Mouse (Mus musculus): Measurements from ENCODE around the gene Tcaf1.

Gene Tcaf1

DNA sequence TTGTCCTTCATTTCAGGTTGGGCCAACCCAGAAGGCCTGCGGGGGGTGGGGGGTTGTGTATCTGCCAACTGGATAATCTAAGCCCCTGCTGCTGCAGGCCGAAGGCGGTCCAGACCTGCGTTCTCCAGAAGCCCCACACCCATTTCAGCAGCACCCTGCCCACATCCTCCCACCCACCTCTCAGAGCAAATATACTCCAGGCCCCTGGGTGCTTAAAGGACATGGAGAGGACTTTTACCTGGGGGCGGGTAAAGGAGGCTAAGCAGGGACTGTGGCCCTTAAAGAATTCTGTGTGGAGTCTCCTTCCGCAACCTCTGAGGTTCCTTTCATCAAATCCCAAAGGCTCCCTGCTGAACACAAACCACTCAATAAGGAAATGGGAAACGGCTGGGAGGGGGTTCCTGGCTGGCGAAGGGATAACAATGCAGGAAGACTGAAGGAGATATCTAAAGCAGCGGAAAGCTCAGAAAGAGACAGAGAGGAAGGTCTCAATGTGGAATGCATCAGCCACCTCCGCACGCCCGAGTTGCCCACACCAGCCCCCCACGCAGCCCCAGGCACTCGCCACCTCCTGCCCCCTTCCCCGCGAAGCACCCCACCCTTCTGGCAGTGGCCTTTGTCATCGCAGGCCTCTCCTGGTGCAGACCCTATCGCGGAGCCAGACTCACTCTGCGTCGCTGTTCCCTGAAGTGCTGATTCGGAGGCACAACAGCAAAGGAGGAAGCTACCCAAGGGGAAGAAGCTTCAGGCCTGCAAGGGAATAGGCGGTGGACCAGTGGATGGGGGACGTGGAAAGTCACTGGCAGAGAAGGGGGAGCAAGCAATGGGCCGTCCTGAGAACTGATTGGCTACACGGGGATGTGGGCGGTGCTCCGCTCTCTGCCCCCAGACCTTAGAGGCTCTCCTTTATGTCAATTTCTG, at the start of gene Tcaf1:
Gene Tcaf1, minus strand, starts transcription at position 798 of the 921 bp plus-strand sequence.
- DNase-seq, result peak; percentile 57

DNA sequence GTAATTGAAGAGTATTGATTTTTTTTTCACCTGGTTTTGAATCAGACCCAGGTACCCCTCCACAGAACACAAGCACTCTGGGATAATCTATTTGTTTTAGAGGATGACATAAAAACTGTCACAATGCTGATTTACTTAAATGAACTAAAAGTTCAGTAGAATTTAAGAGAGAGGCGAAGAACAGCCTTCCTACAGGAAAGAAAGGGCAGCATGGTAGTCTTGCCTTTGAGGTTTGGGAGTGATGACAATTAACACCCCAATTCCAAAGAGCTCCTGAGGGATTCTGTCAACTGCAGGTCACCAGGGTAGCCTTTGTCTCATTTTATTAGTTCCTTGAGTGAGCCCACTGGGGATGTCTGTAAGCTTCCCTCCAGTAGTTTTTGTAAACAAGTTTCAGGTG, 46.2 kb upstream of the Tcaf1 start, which contains the start of gene Olfr38:
Gene Olfr38, plus strand, starts transcription at position 301 of the 400 bp plus-strand sequence.
- DNase-seq, result no peak

DNA sequence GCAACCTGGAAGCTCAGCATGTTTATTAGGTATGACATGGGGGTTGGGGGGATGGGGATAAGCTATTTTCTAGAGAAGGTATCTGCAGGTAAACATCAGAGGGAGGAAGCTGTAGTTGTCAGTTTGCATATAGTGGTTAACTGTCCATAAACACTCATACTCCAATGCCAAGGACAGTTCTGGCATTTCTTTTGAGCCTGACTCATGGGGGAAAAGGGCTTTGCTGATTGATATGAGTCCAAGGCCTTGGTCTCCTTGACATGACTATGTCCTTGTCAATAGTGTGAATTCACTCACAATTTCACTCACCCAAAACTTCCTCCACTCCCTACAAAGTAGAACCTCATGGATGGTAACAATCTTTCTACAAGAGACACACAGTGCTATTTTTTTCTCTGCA, 38.0 kb upstream of the Tcaf1 start:
- DNase-seq, result no peak

DNA sequence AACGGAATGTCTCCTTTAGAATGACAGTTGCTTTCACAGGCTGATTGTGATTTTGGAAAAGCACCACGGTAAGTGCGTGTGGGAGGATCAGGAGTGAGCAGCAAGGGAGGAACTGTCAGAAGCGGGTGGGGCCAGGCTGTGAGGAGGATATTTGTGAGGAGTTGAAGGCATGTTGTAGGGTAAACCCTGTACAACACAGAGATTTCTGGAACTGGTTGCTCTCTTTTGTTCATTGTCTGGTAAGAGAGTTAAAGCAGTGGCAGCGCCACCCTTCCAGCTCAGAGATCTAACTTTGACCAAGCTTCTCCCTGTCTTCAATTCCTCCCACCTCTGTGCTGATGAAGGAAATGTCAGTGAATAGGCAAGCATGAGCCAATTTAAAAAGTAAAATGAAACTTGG, 32.4 kb upstream of the Tcaf1 start:
- no peak for DNase-seq

GRCm38 (mm10) chr6:42739071-42739470, 29.2 kb upstream of the Tcaf1 start, which contains the start of gene Olfr453:
Olfr453 (plus strand) TSS chr6:42739371.
- no peak for DNase-seq

- no peak for DNase-seq
Measured at GRCm38 (mm10) chr6:42717973-42718372, 8.1 kb upstream of the Tcaf1 start.

DNA sequence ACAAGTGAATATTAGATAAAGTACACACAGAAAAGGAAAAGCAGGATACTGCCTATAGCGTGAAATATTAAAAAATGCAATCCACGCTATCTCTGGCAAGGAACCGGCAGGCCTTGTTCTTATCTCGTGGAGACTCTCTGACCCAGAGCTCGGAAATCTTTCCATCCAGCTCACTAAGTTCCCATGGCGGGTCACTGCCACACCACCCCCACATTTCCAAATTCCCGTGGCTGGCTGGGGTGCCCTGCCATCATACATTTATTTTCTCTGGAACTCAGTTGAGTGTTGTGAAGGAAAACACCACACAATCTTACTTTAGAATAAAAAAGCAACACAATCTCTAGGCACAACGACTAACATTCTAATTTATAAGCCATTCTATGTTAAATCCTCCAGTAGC, 4.8 kb upstream of the Tcaf1 start:
- DNase-seq, result no peak

- peak; percentile 81 for DNase-seq
Measured at GRCm38 (mm10) chr6:42692517-42693190, 17.2 kb downstream of the Tcaf1 start.

DNA sequence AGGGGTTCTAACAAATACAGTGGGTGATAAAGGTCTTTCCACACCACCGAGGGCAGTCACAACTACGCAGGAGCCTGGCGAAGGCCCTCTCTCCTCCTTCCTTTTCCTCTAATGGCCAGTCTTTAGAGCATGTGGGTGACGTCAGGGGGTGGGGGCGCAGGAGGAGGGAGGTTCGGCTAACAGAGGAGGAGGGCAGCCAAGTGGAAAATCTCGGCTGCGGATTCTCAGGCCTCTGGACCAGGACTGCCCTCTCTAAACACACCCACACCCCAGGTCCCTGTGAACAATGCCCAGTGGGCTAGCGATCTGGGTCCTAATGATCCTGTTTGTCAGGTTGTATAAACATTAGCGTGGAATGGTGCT, 17.8 kb downstream of the Tcaf1 start:
- DNase-seq, result peak; percentile 82

GRCm38 (mm10) chr6:42689761-42690160, 20.1 kb downstream of the Tcaf1 start:
- DNase-seq, result no peak

- DNase-seq, result no peak
Measured at GRCm38 (mm10) chr6:42687907-42688306, 22.0 kb downstream of the Tcaf1 start.

- no peak for DNase-seq
Measured at GRCm38 (mm10) chr6:42680077-42680476, 29.8 kb downstream of the Tcaf1 start.

GRCm38 (mm10) chr6:42676011-42676410, 33.9 kb downstream of the Tcaf1 start:
- DNase-seq, result no peak

DNA sequence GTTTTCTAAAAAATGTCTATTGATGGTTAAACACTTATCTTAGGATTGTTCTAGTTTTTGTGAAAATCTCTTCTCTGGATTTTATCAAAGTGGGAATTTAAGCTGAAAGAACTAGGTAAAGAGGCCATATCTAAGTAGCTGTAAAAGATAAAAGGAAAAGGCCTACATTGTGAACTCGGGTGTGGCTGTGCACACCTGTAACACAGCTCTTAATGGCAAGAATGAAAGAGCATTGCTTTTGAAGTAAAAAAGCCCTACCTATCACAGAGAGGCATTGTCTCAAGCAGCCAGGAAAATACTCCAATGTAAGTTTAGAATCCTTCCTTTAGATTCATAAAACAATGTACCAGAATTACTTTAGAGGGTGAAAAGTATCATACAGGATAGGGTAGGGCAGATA, 38.1 kb downstream of the Tcaf1 start:
- no peak for DNase-seq

- no peak for DNase-seq
Measured at GRCm38 (mm10) chr6:42667722-42668121, 42.2 kb downstream of the Tcaf1 start.

GRCm38 (mm10) chr6:42661739-42662138, 48.1 kb downstream of the Tcaf1 start:
- DNase-seq, result no peak

DNA sequence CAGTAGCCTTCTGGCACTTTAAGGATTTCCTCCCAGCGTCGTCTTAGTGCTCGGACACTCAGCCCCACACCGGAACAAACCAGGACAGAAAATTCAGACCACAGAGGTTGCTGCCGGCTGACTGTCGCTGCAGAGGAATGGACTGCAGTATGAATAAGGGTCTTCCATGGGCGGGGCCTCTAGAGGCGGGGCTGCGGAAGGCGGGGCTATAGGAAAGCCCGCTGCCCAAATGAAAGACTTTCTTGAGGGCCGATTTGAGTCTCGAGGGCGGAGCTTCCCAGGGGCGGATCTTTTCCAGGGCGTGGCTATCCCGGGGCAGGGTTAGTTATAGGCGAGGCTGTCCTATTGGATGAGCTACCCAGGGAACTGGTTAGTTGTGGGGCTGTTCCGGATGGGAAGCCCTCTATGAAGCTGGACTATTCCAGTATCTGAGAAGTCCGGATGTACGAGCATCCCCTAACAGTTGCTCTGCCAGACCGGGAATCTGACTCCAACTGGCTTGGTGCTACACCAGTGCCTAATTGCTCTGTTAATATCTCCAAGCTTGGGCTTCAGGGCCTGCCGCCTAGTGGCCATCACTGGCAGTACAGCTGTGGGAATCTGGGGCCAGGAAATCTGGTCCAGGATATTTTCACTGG, 64.9 kb downstream of the Tcaf1 start, which contains the start of gene Tcaf2:
Gene Tcaf2, minus strand, starts transcription at position 343 of the 638 bp plus-strand sequence.
- DNase-seq, result peak; percentile 92

DNA sequence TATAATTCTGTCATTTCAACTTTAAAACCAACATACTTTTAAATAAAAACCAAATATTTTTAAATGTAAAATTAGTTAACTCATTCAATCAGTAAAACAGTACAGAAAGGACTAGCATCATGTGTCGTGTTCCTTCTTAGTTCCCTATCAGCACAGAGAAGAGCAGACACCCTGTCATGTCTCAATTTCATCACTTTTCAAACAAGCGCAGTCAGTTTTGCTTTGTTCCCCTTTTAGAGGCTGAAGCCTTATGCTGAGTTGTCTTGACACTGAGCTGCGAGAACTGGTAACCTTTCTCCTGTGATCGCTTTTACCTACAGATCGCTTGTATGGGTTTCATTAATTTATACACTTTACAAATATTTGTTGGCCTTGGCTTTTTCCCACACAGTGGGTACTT, 75.5 kb downstream of the Tcaf1 start:
- no peak for DNase-seq

DNA sequence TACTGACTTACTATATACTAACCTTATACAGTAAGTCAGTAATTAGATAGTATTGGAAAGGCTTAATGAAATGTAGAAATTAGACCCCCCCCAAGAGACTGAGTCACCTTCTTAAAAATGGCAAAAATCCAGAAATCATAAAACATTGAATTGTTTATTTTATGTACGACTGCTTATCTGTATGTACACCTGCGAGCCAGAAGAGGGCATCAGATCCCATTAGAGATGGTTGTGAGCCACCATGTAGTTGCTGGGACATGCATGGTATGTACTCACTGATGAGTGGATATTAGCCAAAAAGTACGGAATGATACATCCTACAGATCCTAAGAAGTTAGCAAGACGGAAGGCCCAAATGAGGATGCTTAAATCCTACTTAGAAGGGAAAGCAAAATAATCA, 78.5 kb downstream of the Tcaf1 start:
- no peak for DNase-seq
